Mouse (Mus musculus): ENCODE results near the gene Zfp429. TPM values are rescaled to one million over a fixed set of nuclear protein-coding genes. Genes with fewer than 3 reads are reported as not detected.
"Not testable (repeated sequence)": the region's sequence is repeated elsewhere in the genome, so short reads cannot be mapped to it uniquely, and the experiment has no call there.

The Zfp429 gene
- polyA plus RNA-seq, 1 experiment, result 10.9 TPM

DNA sequence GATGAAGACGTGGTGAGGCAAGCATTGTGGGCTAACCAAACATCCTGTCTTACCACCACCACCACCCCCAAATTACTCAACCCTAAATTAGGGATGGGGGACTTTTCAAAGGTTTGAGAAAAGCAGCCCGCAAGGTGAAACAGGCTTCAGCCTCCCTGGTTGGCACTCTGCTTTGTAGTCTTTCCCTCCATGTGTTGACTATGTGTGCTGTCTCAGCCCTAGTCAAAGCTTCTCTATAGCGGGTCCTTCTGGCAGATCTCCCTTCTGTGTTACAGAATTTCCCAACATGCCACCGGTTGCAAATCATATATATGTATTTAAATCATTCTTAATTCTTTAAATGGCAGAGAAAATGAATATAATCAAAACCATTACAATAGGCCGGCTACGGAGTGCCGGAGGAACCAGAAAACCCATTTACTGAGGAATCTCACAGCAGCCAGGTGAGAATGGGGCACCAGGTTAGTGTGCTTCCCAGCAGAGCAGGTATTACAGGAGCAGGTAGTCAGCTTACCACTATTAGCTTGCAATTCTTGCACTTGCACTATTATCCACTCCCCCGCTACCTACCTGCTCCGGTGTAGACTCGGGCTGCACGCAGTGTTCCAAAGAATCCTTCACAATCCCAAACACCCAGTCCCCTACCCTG is 21.1 kb upstream of the Zfp429 start:
- peak overlapping the region; percentile 79 for H3K4me3 ChIP-seq (ENCODE audit: low read depth, low read length)
- H3K4me1 ChIP-seq (ENCODE audit: control insufficient read depth, insufficient read depth, low read length), result peaks cover 3% of the 10 kb centered on the region
- H3K27ac ChIP-seq (ENCODE audit: insufficient read depth, low read length), result peak overlapping the region; percentile 58
- peaks cover under 1% of the 10 kb centered on the region; the same call in 1 of the 2 replicates for H3K36me3 ChIP-seq (ENCODE audit: control insufficient read depth, insufficient read depth, low read length, poor library complexity, severe bottlenecking)
- TF ChIP-seq EP300 (IDR thresholded peaks at IDR 0.05; ENCODE audit: insufficient read depth, low read depth, low read length) (no peak), POLR2A (IDR thresholded peaks at IDR 0.05; ENCODE audit: insufficient read depth, low read length) (no peak), CTCF (IDR thresholded peaks at IDR 0.05; ENCODE audit: low read depth, low read length) (no peak)
- H3K9me3 ChIP-seq (replicated peaks; ENCODE audit: control insufficient read depth, insufficient read depth, low read length, poor library complexity, severe bottlenecking), result no peaks in the 10 kb centered on the region
- H3K27me3 ChIP-seq (ENCODE audit: control insufficient read depth, insufficient read depth, low read length, poor library complexity, severe bottlenecking), result no peaks in the 10 kb centered on the region
- peak overlapping the region; percentile 55 for H3K9ac ChIP-seq (ENCODE audit: low read depth, poor library complexity, severe bottlenecking)

DNA sequence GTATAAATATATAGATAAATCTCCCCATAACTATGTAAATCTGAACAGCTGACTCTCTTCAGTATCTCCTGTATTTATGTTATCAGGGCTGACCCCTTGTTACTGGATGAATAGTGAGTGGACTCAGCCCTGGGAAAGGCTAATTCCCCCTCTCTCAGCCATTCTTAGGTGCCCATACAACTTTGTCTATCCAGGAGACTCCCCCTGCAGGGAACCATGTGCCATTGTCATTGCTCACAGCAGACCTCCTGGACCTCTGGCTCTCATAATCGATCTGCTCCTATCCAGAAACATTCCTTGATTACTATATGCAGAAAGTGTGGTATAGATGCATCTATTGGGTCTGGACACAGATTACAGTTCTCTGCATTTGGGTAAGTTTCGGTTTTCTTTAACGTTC is 17.2 kb upstream of the Zfp429 start:
- Histone ChIP-seq H3K27ac (ENCODE audit: insufficient read depth, low read length) (no peak overlapping the region), H3K9ac (ENCODE audit: low read depth, poor library complexity, severe bottlenecking) (no peak overlapping the region), H3K36me3 (ENCODE audit: control insufficient read depth, insufficient read depth, low read length, poor library complexity, severe bottlenecking) (peaks cover 18% of the 10 kb centered on the region), H3K4me3 (ENCODE audit: low read depth, low read length) (no peak overlapping the region), H3K4me1 (ENCODE audit: control insufficient read depth, insufficient read depth, low read length) (no peaks in the 10 kb centered on the region), H3K27me3 (ENCODE audit: control insufficient read depth, insufficient read depth, low read length, poor library complexity, severe bottlenecking) (no peaks in the 10 kb centered on the region), H3K9me3 (replicated peaks; ENCODE audit: control insufficient read depth, insufficient read depth, low read length, poor library complexity, severe bottlenecking) (no peaks in the 10 kb centered on the region)
- TF ChIP-seq POLR2A (IDR thresholded peaks at IDR 0.05; ENCODE audit: insufficient read depth, low read length) (no peak), EP300 (IDR thresholded peaks at IDR 0.05; ENCODE audit: insufficient read depth, low read depth, low read length) (no peak), CTCF (IDR thresholded peaks at IDR 0.05; ENCODE audit: low read depth, low read length) (peak; percentile 12)

DNA sequence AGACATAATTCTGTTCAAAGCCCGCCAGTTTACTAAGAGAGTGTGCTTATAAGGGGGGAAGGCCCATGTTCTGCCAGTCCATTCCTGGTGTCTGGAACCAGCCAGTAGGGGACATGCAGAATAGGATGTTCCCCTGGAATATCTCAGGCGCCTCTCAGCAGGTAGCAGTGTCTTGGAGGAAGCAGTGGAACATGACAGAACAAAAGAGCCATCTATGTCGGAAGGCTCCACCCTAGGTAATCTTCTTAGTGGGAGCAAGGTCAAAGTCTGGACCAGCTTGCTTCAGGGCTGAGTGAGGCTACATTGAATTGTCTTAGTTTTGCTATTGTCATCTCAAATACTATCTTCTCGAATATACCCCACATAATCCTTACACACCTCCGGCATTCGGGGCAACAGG is 16.1 kb upstream of the Zfp429 start:
- no peak overlapping the region for H3K27ac ChIP-seq (ENCODE audit: insufficient read depth, low read length)
- no peak overlapping the region for H3K9ac ChIP-seq (ENCODE audit: low read depth, poor library complexity, severe bottlenecking)
- H3K36me3 ChIP-seq (ENCODE audit: control insufficient read depth, insufficient read depth, low read length, poor library complexity, severe bottlenecking), result peaks cover 24% of the 10 kb centered on the region
- H3K27me3 ChIP-seq (ENCODE audit: control insufficient read depth, insufficient read depth, low read length, poor library complexity, severe bottlenecking), result no peaks in the 10 kb centered on the region
- H3K4me1 ChIP-seq (ENCODE audit: control insufficient read depth, insufficient read depth, low read length), result no peaks in the 10 kb centered on the region
- TF ChIP-seq EP300 (IDR thresholded peaks at IDR 0.05; ENCODE audit: insufficient read depth, low read depth, low read length), result 0 out of 2 replicates have a peak, but pooled peaks have one; percentile 15
- no peak for TF ChIP-seq CTCF (IDR thresholded peaks at IDR 0.05; ENCODE audit: low read depth, low read length)
- H3K4me3 ChIP-seq (ENCODE audit: low read depth, low read length), result no peak overlapping the region
- no peaks in the 10 kb centered on the region for H3K9me3 ChIP-seq (replicated peaks; ENCODE audit: control insufficient read depth, insufficient read depth, low read length, poor library complexity, severe bottlenecking)

DNA sequence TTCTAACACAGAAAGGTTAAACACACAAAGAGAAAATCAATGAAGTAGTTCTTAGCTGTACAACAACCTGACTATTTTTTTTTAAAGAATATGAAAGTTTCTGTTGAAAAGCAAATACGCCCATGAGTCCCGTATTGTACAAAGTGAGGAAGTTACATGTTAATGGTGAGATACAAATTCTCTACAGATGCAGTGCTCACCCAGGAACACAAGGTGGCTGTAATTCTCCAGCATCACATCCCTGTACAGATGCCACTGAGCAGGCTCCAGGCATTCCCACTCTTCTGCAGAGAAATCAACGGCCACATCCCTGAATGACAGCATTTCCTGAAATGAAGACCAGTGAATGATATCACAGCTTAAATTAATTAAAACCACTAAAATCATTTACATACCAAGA is 14.0 kb upstream of the Zfp429 start:
- not testable (repeated sequence) for H3K9ac ChIP-seq (ENCODE audit: low read depth, poor library complexity, severe bottlenecking); H3K27me3 ChIP-seq (ENCODE audit: control insufficient read depth, insufficient read depth, low read length, poor library complexity, severe bottlenecking); H3K9me3 ChIP-seq (replicated peaks; ENCODE audit: control insufficient read depth, insufficient read depth, low read length, poor library complexity, severe bottlenecking); H3K4me3 ChIP-seq (ENCODE audit: low read depth, low read length); H3K4me1 ChIP-seq (ENCODE audit: control insufficient read depth, insufficient read depth, low read length); H3K27ac ChIP-seq (ENCODE audit: insufficient read depth, low read length)
- H3K36me3 ChIP-seq (ENCODE audit: control insufficient read depth, insufficient read depth, low read length, poor library complexity, severe bottlenecking), result peaks cover 27% of the 10 kb centered on the region

DNA sequence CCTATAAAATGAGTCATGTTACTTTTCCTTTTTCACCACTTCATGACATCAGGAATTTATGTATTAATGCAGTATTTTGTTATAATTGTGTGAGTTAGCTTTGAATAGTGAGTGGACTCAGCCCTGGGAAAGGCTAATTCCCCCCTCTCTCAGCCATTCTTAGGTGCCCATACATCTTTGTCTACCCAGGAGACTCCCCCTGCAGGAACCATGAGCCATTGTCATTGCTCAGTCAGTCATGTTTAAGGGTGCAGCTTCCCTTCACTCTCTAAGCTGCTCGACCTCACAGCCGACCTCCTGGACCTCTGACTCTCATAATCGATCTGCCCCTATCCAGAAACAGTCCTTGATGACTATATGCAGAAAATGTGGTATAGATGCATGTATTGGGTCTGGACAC is 23.4 kb downstream of the Zfp429 start:
- not testable (repeated sequence) for H3K4me3 ChIP-seq (ENCODE audit: low read depth, low read length); H3K9ac ChIP-seq (ENCODE audit: low read depth, poor library complexity, severe bottlenecking); H3K4me1 ChIP-seq (ENCODE audit: control insufficient read depth, insufficient read depth, low read length); H3K27ac ChIP-seq (ENCODE audit: insufficient read depth, low read length); H3K36me3 ChIP-seq (ENCODE audit: control insufficient read depth, insufficient read depth, low read length, poor library complexity, severe bottlenecking); H3K27me3 ChIP-seq (ENCODE audit: control insufficient read depth, insufficient read depth, low read length, poor library complexity, severe bottlenecking); H3K9me3 ChIP-seq (replicated peaks; ENCODE audit: control insufficient read depth, insufficient read depth, low read length, poor library complexity, severe bottlenecking)

DNA sequence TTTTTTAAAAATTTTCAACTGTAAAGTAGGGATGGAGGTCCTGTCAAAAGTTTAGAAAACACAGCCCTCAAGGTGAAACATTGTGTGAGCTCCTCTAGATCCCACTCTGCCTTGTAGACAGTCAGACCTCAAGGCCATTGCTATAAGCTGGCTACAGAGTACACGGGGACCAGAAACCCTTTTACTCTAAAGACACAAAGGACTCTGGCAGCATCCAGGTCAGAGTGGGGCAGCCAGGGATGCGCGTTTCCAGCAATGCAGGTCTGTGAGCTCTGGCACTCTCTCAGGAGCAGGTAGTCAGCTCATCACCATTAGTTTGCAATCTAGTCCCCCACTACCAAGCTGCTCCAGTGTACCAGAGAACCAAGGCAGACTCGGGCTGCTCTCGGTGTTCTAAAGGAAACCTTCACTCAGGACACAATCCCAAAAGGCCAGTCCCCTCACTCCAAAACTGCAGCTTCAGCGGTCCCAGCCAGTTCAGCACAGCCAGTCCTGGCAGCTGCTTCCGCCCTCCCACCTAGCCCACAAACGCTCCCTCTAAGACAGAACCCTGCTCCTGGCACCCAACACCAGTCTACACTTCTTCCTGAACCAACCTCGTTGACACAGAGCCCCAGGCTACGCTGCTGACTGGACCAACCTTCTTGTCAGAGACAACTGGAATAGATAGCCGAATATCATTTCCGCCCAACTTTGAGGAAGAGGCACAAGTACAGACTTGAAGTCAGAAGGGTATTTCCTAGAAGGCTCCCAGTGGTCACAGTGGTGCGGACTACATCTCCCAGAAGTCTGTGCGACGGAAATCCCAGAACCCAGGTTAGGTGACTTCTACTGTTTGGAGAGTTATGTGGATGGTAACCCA is 24.3 kb downstream of the Zfp429 start, which contains the start of the genes Gm28041 and Zfp456:
Gm28041 (minus strand) TSS at position 684 of the 862 bp plus-strand sequence.
Zfp456 (minus strand) TSS at position 761 of the 862 bp plus-strand sequence.
- Histone ChIP-seq H3K9ac (ENCODE audit: low read depth, poor library complexity, severe bottlenecking) (peak within 1 kb of the TSS; percentile 56), H3K4me3 (ENCODE audit: low read depth, low read length) (peak within 1 kb of the TSS; percentile 99)
- not testable (repeated sequence) for H3K9me3 ChIP-seq (replicated peaks; ENCODE audit: control insufficient read depth, insufficient read depth, low read length, poor library complexity, severe bottlenecking); H3K27me3 ChIP-seq (ENCODE audit: control insufficient read depth, insufficient read depth, low read length, poor library complexity, severe bottlenecking); H3K36me3 ChIP-seq (ENCODE audit: control insufficient read depth, insufficient read depth, low read length, poor library complexity, severe bottlenecking); H3K27ac ChIP-seq (ENCODE audit: insufficient read depth, low read length); H3K4me1 ChIP-seq (ENCODE audit: control insufficient read depth, insufficient read depth, low read length)

All from ES-Bruce4 (cell line).